Comparison of ENCODE assay signal across 15 mouse cellular contexts in genomic region chr9:78720888-78721798, GRCm38 (mm10).
DNase-seq lines count a peak whose midpoint lies in the region; ATAC-seq and TF ChIP-seq lines count a peak whose summit lies in the region.
"Had no signal": no experiment of that assay in that cellular context is flagged by ENCODE, and none has a peak within 500 bp of the region (broad histone marks: within the 10 kb centered on the region; RNA-seq: fewer than 3 reads in every experiment).

No protein-coding gene starts in this region.

- ATAC-seq in kidney, embryonic 15.5 days (replicated peaks; ENCODE audit: low FRiP score): 0 out of 2 replicates have a peak, but pooled peaks have one; percentile 15
- ATAC-seq in stomach, postnatal 0 days (ENCODE audit: low FRiP score, low TSS enrichment): no peak
- ATAC-seq: forebrain, embryonic 14.5 days; hindbrain, embryonic 16.5 days had no signal

- H3K9me3 ChIP-seq in kidney, embryonic 15.5 days (replicated peaks): no peaks in the 10 kb centered on the region
- no peaks in the 10 kb centered on the region for H3K9me3 ChIP-seq in stomach, postnatal 0 days (ENCODE audit: control insufficient read depth, low read length)
- H3K9me3 ChIP-seq: heart, embryonic 15.5 days had no signal

- no peak overlapping the region for H3K4me2 ChIP-seq in kidney, embryonic 15.5 days
- no peak overlapping the region for H3K4me2 ChIP-seq in stomach, postnatal 0 days (replicated peaks; ENCODE audit: low read depth)
- H3K4me2 ChIP-seq: heart, embryonic 15.5 days had no signal

- no peaks in the 10 kb centered on the region for H3K27me3 ChIP-seq in kidney, embryonic 15.5 days
- no peaks in the 10 kb centered on the region for H3K27me3 ChIP-seq in stomach, postnatal 0 days (ENCODE audit: control insufficient read depth, insufficient read depth, low read length)
- H3K27me3 ChIP-seq: heart, embryonic 15.5 days had no signal

- TF ChIP-seq CTCF in stomach, postnatal 0 days (IDR thresholded peaks at IDR 0.05; ENCODE audit: low read depth): peak; percentile 68

- WGBS in kidney, embryonic 15.5 days: 55% methylated on average over 6 of the region's 6 CpGs
- 36% methylated on average over 6 of the region's 6 CpGs for WGBS in stomach, postnatal 0 days

- H3K4me1 ChIP-seq in kidney, embryonic 15.5 days: no peaks in the 10 kb centered on the region
- H3K4me1 ChIP-seq in stomach, postnatal 0 days (replicated peaks; ENCODE audit: control insufficient read depth, insufficient read depth): no peaks in the 10 kb centered on the region
- H3K4me1 ChIP-seq: heart, embryonic 15.5 days had no signal

- no peak overlapping the region for H3K9ac ChIP-seq in kidney, embryonic 15.5 days
- no peak overlapping the region for H3K9ac ChIP-seq in stomach, postnatal 0 days (ENCODE audit: low read length)
- H3K9ac ChIP-seq: heart, embryonic 15.5 days had no signal

- H3K27ac ChIP-seq in kidney, embryonic 15.5 days: no peak overlapping the region
- H3K27ac ChIP-seq in stomach, postnatal 0 days (replicated peaks): no peak overlapping the region
- H3K27ac ChIP-seq: heart, embryonic 15.5 days had no signal

- peak; percentile 8 for DNase-seq in embryo, embryonic 10.5 days (ENCODE audit: low spot score)
- no peak for DNase-seq in embryo, embryonic 9.5 days (ENCODE audit: extremely low spot score)
- no peak for DNase-seq in kidney, postnatal 10 days
- peak; percentile 2 for DNase-seq in retina, postnatal 1 day
- DNase-seq in retina, embryonic 14.5 days (ENCODE audit: low spot score): no peak
- no peak for DNase-seq in stomach, postnatal 0 days (ENCODE audit: low spot score)
- no peak for DNase-seq in adrenal gland, postnatal 25 days
- DNase-seq: B cell, adult 2 months; cerebellum, adult 11-12 months; gastrocnemius, postnatal 14 days; thymus, postnatal 14 days had no signal

- no peak overlapping the region for H3K4me3 ChIP-seq in kidney, embryonic 15.5 days (replicated peaks)
- H3K4me3 ChIP-seq in stomach, postnatal 0 days (ENCODE audit: low read depth, low read length): no peak overlapping the region
- H3K4me3 ChIP-seq: heart, embryonic 15.5 days had no signal

- TF ChIP-seq EP300 in stomach, postnatal 0 days (optimal IDR thresholded peaks at IDR 0.05): peak; percentile 72

- H3K36me3 ChIP-seq in kidney, embryonic 15.5 days: no peaks in the 10 kb centered on the region
- H3K36me3 ChIP-seq in stomach, postnatal 0 days (ENCODE audit: control insufficient read depth, insufficient read depth, low read length): no peaks in the 10 kb centered on the region
- H3K36me3 ChIP-seq: heart, embryonic 15.5 days had no signal

Comparison
In these comparisons a context has a peak if more than half of its experiments do, and no peak if none do; other contexts are left out.
1. DNase-seq: peak in embryo, embryonic 10.5 days (single experiment) and retina, postnatal 1 day (single experiment); none in embryo, embryonic 9.5 days (single experiment), kidney, postnatal 10 days (single experiment), retina, embryonic 14.5 days (single experiment), stomach, postnatal 0 days (single experiment) and adrenal gland, postnatal 25 days (single experiment).